Mouse (Mus musculus) forebrain, embryonic 12.5 days (tissue): Measurements from ENCODE around the gene Esyt1. TPM values are rescaled to one million over a fixed set of nuclear protein-coding genes. Genes with fewer than 3 reads are reported as not detected.

Source experiments
- ATAC-seq: fragments of 200-750 bp; cut with Nextera tagmentation; 2 replicates; pipeline ENCODE4 v1.8.0; 2017; ENCODE audit warnings: moderate TSS enrichment; ENCODE audit not compliant: low FRiP score
- H3K27ac ChIP-seq: fragments of 300-500 bp; sonication (generic); 2 replicates; pipeline ENCODE4 v1.5.1; 2016; ENCODE audit warnings: mild to moderate bottlenecking
- H3K27me3 ChIP-seq: fragments of 300-500 bp; sonication (generic); 2 replicates; pipeline ENCODE4 v1.6.1; 2016; ENCODE audit warnings: mild to moderate bottlenecking
- H3K36me3 ChIP-seq: fragments of 300-500 bp; sonication (generic); replicated peaks from 2 replicates; pipeline ENCODE4 v1.6.1; 2016; ENCODE audit warnings: mild to moderate bottlenecking
- H3K4me1 ChIP-seq: fragments of 300-500 bp; sonication (generic); 2 replicates; pipeline ENCODE4 v1.6.1; 2016
- H3K4me2 ChIP-seq: fragments of 300-500 bp; sonication (generic); 2 replicates; pipeline ENCODE4 v1.6.1; 2016; ENCODE audit warnings: mild to moderate bottlenecking, moderate library complexity
- H3K4me3 ChIP-seq: fragments of 300-500 bp; sonication (generic); replicated peaks from 2 replicates; pipeline ENCODE4 v1.5.1; 2016; ENCODE audit warnings: mild to moderate bottlenecking
- H3K9ac ChIP-seq: fragments of 300-500 bp; sonication (generic); 2 replicates; pipeline ENCODE4 v1.6.1; 2016; ENCODE audit warnings: mild to moderate bottlenecking
- H3K9me3 ChIP-seq: fragments of 300-500 bp; sonication (generic); 2 replicates; pipeline ENCODE4 v1.6.1; 2016
- WGBS: fragments of 180-500 bp; shearing (Covaris S2); methylation state at CpG from one replicate; pipeline ENCODE4 v1.1.7; 2016; 5-methylcytosine and 5-hydroxymethylcytosine counted together
- microRNA-seq: library from miRNA; unstranded; fragments of <30 nt; microRNA quantifications from one replicate; pipeline ENCODE4, GENCODE M21; 2017
- polyA plus RNA-seq: library from polyadenylated mRNA; unstranded; fragments of >200 nt; fragmentation: Nextera tagmentation; extraction: Ambion mirVana; gene quantifications from 2 replicates; pipeline ENCODE4 v1.2.1, GENCODE M21; 2016

Gene Esyt1
- polyA plus RNA-seq, 1 experiment from 2014 or later = 13.8 TPM

DNA sequence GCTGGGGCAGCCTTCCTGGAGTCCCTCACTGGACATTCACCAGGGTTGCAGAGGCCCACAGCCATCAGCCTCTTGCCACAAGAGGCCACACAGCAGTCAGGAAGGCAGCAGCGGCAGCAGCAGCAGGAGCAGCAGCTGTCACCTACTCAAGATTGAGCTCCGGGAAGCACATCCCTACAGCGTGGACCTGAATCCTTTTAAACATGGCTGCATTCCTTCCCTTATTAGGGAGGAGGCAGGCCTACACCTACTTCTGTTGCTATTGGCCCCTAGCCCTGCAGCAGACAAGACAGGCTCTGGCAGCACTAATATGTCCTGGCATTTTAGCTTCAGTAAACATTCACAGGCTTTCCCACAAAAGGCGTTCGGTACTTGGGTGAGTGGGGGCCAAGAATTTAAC lies 35.4 kb downstream of the Esyt1 start:
- Histone ChIP-seq H3K4me3 (no peak overlapping the region), H3K27ac (no peak overlapping the region)
- no peak for ATAC-seq

DNA sequence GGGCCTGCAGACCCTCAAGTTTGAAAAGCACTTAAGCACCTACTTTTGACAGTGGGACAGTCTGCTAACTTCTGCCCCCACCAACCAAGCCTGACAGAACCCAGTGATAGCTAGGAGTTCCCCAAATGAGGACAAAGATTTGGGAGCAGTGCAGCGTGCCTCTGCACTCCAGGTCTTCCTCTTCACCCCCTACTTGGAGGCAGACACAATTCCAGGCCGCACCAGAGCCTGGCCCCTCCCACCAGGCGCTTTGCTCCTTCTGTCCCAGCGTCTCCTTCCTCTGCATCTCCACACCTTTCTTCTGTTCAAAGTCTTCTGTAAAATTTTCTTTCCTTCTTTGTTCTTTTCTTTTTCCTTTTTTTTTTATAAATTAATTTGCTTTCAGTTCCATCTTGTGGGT lies 35.9 kb downstream of the Esyt1 start:
- Histone ChIP-seq H3K27me3 (no peaks in the 10 kb centered on the region), H3K4me2 (no peak overlapping the region), H3K36me3 (peaks cover 68% of the 10 kb centered on the region), H3K4me3 (no peak overlapping the region), H3K27ac (no peak overlapping the region; the same call in 1 of the 2 replicates), H3K9me3 (no peaks in the 10 kb centered on the region), H3K9ac (0 out of 2 replicates have a peak overlapping the region, but pooled peaks have one; percentile 25), H3K4me1 (peaks cover 26% of the 10 kb centered on the region)
- WGBS = 62% methylated on average over 4 of the region's 4 CpGs
- no peak for ATAC-seq

More for the DNA sequence above, 35.4 kb downstream of the Esyt1 start:
- Histone ChIP-seq H3K4me2 (no peak overlapping the region), H3K4me1 (peaks cover 30% of the 10 kb centered on the region), H3K36me3 (peaks cover 67% of the 10 kb centered on the region), H3K9ac (peak overlapping the region; percentile 25; the same call in 1 of the 2 replicates), H3K27me3 (no peaks in the 10 kb centered on the region), H3K9me3 (no peaks in the 10 kb centered on the region)
- WGBS = 78% methylated on average over 5 of the region's 5 CpGs

DNA sequence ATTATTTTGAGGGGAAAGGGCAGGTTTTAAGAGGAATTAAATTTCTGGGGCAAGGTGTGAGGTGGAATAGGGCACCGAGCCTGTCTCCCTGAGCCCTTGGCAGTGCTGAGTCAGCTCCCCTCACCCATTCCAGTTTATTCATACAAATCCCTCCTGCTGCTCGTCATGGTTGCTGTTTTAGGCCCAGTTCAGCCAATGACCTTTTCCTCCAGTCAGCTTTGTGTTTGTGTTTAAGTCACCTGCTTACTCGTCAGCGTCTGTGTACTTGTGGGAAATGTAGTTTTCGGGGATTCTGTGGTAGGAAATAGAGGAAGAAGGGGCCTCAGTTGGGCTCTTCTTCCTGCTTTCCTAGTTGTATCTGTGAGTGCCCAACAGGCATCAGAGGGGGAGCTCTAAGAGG lies 36.3 kb downstream of the Esyt1 start:
- peaks cover 72% of the 10 kb centered on the region for H3K36me3 ChIP-seq
- no peak overlapping the region for H3K9ac ChIP-seq
- H3K9me3 ChIP-seq = no peaks in the 10 kb centered on the region
- peaks cover 22% of the 10 kb centered on the region for H3K4me1 ChIP-seq
- H3K27ac ChIP-seq = no peak overlapping the region; the same call in 1 of the 2 replicates
- H3K4me3 ChIP-seq = no peak overlapping the region
- ATAC-seq = no peak
- no peaks in the 10 kb centered on the region for H3K27me3 ChIP-seq
- WGBS = 77% methylated on average over 5 of the region's 5 CpGs
- H3K4me2 ChIP-seq = no peak overlapping the region

DNA sequence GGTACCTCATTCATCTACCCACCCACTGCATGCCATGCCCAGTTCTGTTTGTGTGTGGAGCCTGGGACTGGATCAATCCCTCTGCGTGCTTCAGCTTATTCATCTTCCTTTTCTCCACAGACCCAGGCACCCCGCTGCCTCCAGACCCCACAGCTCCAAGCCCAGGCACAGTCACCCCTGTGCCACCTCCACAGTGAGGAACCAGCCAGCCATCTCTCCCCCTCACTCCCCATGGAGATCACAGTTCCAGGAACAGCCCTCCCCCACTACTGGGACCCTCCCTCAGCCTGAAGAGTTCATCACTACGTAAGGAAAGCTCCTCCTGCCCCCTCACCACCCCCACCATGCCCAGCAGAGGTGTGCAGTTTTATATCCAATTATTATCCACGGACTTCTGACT lies 36.9 kb downstream of the Esyt1 start:
- H3K4me3 ChIP-seq = no peak overlapping the region
- ATAC-seq = no peak
- no peak overlapping the region for H3K9ac ChIP-seq
- peaks cover 78% of the 10 kb centered on the region for H3K36me3 ChIP-seq
- H3K4me1 ChIP-seq = peaks cover 21% of the 10 kb centered on the region
- WGBS = 76% methylated on average over 4 of the region's 4 CpGs
- no peaks in the 10 kb centered on the region for H3K27me3 ChIP-seq
- H3K9me3 ChIP-seq = no peaks in the 10 kb centered on the region
- no peak overlapping the region for H3K27ac ChIP-seq
- H3K4me2 ChIP-seq = no peak overlapping the region

DNA sequence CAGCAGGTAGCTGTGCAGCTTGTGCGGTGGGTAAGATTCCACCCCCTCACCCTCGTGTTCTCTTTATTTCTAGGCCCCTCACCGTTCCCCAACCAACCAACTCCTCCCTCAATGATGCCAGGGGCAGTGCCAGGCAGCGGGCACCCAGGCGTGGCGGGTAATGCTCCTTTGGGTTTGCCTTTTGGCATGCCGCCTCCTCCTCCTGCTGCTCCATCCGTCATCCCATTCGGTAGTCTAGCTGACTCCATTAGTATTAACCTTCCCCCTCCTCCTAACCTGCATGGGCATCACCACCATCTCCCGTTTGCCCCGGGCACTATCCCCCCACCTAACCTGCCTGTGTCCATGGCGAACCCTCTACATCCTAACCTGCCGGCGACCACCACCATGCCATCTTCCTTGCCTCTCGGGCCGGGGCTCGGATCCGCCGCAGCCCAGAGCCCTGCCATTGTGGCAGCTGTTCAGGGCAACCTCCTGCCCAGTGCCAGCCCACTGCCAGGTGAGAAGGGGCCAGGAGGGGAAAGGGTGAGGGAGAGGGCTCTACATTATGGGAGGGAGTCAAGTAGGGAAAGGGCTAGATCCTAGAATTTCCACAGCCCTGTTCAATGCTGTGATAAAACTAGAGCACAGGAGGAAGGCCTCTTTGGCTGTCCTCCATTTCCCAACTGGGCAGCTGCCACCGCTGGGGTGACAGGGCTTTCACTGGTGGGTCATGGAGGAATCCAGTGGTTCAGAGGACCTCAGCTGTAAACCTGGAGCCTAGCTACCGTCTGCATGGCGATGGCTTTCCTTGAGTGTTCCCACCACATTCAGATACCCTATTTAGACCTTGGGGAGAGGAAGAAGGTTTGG lies 37.6 kb downstream of the Esyt1 start:
- Histone ChIP-seq H3K4me3 (0 out of 2 replicates have a peak overlapping the region, but pooled peaks have one; percentile 5), H3K4me2 (no peak overlapping the region), H3K27ac (no peak overlapping the region), H3K4me1 (peaks cover 21% of the 10 kb centered on the region), H3K27me3 (no peaks in the 10 kb centered on the region), H3K36me3 (peaks cover 85% of the 10 kb centered on the region), H3K9ac (no peak overlapping the region), H3K9me3 (no peaks in the 10 kb centered on the region)
- 96% methylated on average over 22 of the region's 22 CpGs for WGBS
- no peak for ATAC-seq

DNA sequence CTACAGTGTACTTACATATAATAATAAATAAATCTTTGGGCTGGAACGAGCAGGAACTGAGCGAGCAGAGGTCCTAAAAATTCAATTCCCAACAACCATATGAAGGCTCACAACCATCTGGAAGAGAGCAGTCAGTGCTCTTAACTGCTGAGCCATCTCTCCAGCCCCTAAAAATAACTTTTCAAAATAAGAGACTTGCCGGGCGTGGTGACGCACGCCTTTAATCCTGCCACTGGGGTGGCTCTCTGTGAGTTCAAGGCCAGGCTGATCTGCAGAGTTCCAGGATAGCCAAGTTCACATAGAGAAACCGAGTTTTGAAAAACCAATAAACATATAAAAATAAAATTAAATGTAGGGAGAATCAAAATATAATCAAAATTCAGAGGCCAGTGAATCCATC lies 39.3 kb downstream of the Esyt1 start:
- Histone ChIP-seq H3K9me3 (no peaks in the 10 kb centered on the region), H3K4me1 (peaks cover 6% of the 10 kb centered on the region), H3K4me3 (no peak overlapping the region), H3K36me3 (peaks cover 95% of the 10 kb centered on the region), H3K9ac (no peak overlapping the region), H3K4me2 (no peak overlapping the region), H3K27ac (no peak overlapping the region), H3K27me3 (no peaks in the 10 kb centered on the region)
- 94% methylated on average over 7 of the region's 7 CpGs for WGBS
- ATAC-seq = no peak

DNA sequence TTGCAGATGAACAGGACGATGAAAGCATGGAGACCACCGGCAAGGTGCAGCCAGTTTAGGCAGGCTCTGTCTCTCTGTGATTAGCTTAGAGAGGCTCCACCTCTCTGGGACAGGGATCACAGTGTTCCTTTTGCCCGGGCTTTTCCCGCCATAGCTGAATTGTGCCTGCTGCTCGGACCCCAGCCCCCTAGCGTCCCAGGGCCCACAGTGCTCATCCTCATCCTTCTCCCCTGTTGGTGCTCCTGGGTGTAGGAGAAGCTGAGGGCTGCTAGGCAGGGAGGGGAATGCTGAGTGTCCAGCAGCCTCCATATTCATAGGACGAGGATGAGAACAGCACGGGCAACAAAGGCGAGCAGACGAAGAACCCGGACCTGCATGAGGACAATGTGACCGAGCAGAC lies 51.3 kb downstream of the Esyt1 start:
- H3K9ac ChIP-seq = no peak overlapping the region
- H3K4me2 ChIP-seq = no peak overlapping the region
- no peak overlapping the region for H3K27ac ChIP-seq
- ATAC-seq = no peak
- H3K36me3 ChIP-seq = peaks cover 96% of the 10 kb centered on the region
- no peak overlapping the region for H3K4me3 ChIP-seq
- WGBS = 83% methylated on average over 12 of the region's 12 CpGs
- no peaks in the 10 kb centered on the region for H3K9me3 ChIP-seq
- H3K4me1 ChIP-seq = no peaks in the 10 kb centered on the region
- no peaks in the 10 kb centered on the region for H3K27me3 ChIP-seq

DNA sequence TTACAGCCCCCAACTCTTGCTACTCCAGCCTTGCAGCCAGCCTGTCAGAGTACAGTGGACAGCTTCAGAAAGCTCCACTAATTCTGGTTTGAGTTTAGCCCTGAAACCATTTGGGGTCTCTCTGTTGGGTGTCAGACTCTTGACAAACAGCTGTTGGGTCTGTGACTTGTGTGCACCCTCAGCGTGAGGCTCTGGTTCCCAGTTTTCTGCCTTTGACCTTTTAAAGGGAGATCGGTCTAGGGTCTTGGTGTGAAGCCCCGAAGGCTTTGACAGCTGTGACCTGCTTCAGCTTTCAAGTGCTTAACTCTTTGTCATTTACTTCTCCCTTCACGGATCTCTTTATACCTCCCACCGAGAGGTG lies 65.4 kb downstream of the Esyt1 start:
- peaks cover 40% of the 10 kb centered on the region for H3K36me3 ChIP-seq
- H3K4me1 ChIP-seq = peaks cover 12% of the 10 kb centered on the region
- ATAC-seq = no peak
- peak overlapping the region; percentile 86 for H3K4me2 ChIP-seq
- WGBS = 0% methylated on average over 5 of the region's 5 CpGs
- no peaks in the 10 kb centered on the region for H3K9me3 ChIP-seq
- peak overlapping the region; percentile 94 for H3K4me3 ChIP-seq
- no peaks in the 10 kb centered on the region; the same call in 1 of the 2 replicates for H3K27me3 ChIP-seq
- H3K27ac ChIP-seq = peak overlapping the region; percentile 98
- H3K9ac ChIP-seq = peak overlapping the region; percentile 100

Small RNA genes lying within 50 kb of the gene (microRNA-seq; reads per million reads assigned to microRNA genes)
- gene Gm47275 (not detected), gene Mir6916 (not detected)

Other genes with a start within 250 kb of the Esyt1 start
- not detected in 2 replicates for gene Il23a, start 227.1 kb downstream of the Esyt1 start, polyA plus RNA-seq
- 40.2 and 42.2 TPM in 2 replicates for gene Pan2, start 222.5 kb downstream of the Esyt1 start, polyA plus RNA-seq
- 200 and 212 TPM in 2 replicates for gene Cnpy2, start 203.4 kb downstream of the Esyt1 start, polyA plus RNA-seq
- 221 and 235 TPM in 2 replicates for gene Cs, start 188.1 kb downstream of the Esyt1 start, polyA plus RNA-seq
- 24.2 and 25.5 TPM in 2 replicates for gene Coq10a, start 156.9 kb downstream of the Esyt1 start, polyA plus RNA-seq
- 11.3 and 13.9 TPM in 2 replicates for gene Ankrd52, start 148.8 kb downstream of the Esyt1 start, polyA plus RNA-seq
- not detected in 2 replicates for gene Slc39a5, start 124.6 kb downstream of the Esyt1 start, polyA plus RNA-seq
- 141 and 155 TPM in 2 replicates for gene Nabp2, start 114.4 kb downstream of the Esyt1 start, polyA plus RNA-seq
- gene Rnf41, start 114.2 kb downstream of the Esyt1 start, polyA plus RNA-seq = 61.9 and 62.0 TPM in 2 replicates
- gene Smarcc2, start 66.6 kb downstream of the Esyt1 start, polyA plus RNA-seq = 189 and 210 TPM in 2 replicates
- gene Myl6, start 31.7 kb downstream of the Esyt1 start, polyA plus RNA-seq = 660 and 684 TPM in 2 replicates
- gene Myl6b, start 27.2 kb downstream of the Esyt1 start, polyA plus RNA-seq = 2.4 and 2.7 TPM in 2 replicates
- gene Zc3h10, start 21.9 kb upstream of the Esyt1 start, polyA plus RNA-seq = 19.9 and 20.5 TPM in 2 replicates
- 2,598 and 2,922 TPM in 2 replicates for gene Rpl41, start 23.4 kb upstream of the Esyt1 start, polyA plus RNA-seq
- 196 and 203 TPM in 2 replicates for gene Pa2g4, start 40.1 kb upstream of the Esyt1 start, polyA plus RNA-seq
- 2.0 TPM in 2 replicates for gene Erbb3, start 63.8 kb upstream of the Esyt1 start, polyA plus RNA-seq
- 484 and 501 TPM in 2 replicates for gene Rps26, start 100.9 kb upstream of the Esyt1 start, polyA plus RNA-seq
- 6.8 and 7.7 TPM in 2 replicates for gene Ikzf4, start 120.1 kb upstream of the Esyt1 start, polyA plus RNA-seq
- 10.4 and 10.7 TPM in 2 replicates for gene Suox, start 148.2 kb upstream of the Esyt1 start, polyA plus RNA-seq
- 90.9 and 98.8 TPM in 2 replicates for gene Rab5b, start 170.4 kb upstream of the Esyt1 start, polyA plus RNA-seq
- gene Pmel, start 178.3 kb upstream of the Esyt1 start, polyA plus RNA-seq = 0.88 and 4.4 TPM in 2 replicates
- gene Cdk2, start 179.2 kb upstream of the Esyt1 start, polyA plus RNA-seq = 95.2 and 104 TPM in 2 replicates
- gene Dgka, start 219.0 kb upstream of the Esyt1 start, polyA plus RNA-seq = 3.9 and 4.2 TPM in 2 replicates
- 51.2 and 52.8 TPM in 2 replicates for gene Pym1, start 222.0 kb upstream of the Esyt1 start, polyA plus RNA-seq